Mouse (Mus musculus) spleen, postnatal 4 days (tissue): ENCODE measurements at regions not wholly inside any gene's neighbourhood (a gene's known extent, or its start where the extent isn't known, plus 50 kb on each side); places are given as distances from the start of the nearest gene placed in this dataset.

Experiments
- DNase-seq, 2 experiments: peaks; one replicate each; pipeline ENCODE4 v3.0.0; 2022; ENCODE audit warnings: low spot score in 2 of 2

- no peak for DNase-seq
Measured at GRCm38 (mm10) chr12:99039497-99040322, 119.3 kb downstream of the Ttc8 start.

DNA sequence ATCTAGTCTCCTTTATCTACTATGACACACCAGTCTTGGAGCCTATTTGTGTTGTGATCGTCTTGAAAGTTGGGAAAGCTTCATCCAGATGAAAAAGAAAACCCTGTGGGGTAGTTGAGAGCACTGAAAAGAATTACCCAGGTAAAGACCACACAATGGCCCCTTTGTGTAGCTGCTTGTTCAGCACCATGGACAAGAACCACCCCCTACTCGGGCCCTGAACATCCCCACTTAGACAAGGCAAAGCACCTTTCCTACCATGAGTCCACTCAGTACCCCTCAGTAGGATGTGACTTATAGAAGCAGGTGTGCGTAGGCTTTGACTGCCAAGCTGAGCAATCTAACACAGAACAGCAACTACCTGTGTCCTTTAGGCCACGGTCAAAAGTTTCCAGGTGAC lies 121.2 kb downstream of the Ttc8 start:
- DNase-seq, result no peak

DNA sequence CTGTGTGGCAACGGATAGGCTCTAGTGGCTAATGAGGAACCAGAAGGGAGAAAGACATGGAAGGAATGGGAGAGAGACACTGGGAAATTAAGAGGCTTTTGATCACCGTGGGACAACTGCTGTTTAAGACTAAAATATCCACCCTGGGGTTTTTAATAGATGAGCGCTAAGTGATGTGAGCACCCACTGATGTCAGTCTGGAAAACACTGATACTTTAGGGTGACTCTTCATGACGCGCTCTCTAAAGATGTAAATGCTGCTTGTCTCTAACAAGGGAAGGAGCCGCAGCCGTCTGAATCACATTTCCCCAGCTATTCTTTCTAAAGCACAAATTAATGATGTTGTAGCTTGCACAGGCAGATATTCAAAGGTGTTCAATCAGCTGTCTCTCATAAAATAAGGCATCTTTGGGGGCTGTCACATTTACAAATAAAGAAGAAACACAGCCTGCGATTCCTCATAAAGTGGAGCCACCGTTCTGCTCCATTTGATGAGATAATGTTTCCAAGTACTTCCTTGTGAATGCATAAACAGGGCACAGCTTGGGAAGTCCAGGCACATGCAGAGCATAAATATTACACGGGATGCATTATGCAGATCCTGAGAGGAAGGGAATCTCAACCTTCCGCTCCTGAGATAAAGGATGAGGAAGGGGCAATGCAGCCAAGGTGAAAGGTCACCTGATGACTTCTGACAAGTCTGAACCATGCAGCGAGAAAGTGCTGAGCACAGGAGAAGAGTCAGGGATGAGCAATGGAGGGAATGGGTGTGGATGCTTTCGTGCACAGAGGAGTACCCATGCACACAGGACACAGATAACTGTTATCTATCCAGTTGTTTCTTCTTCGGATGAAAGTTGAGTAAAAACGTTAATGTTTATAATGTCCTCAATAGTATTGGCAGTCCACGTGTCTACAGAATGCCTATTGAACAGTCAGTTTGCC lies 122.8 kb downstream of the Ttc8 start:
- DNase-seq, result no peak

DNA sequence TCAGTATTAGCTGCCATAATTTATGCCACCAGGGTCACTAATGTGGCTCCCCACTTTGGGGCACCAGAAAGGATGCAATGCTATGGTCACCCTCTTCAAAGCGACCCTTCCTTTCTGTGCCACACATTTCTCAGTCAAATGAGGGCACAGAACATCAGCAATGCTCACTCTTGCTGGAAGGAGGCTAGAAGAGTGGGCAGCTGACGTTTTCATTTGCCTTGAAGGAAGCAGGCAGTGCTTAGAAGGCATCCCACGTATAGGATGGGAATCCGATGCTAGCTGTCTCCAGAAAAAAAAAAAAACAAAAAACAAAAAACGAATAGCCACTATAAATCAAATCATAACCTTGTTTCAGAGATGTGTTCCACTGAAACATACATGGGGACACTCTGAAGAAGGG lies 124.1 kb downstream of the Ttc8 start:
- no peak for DNase-seq

DNA sequence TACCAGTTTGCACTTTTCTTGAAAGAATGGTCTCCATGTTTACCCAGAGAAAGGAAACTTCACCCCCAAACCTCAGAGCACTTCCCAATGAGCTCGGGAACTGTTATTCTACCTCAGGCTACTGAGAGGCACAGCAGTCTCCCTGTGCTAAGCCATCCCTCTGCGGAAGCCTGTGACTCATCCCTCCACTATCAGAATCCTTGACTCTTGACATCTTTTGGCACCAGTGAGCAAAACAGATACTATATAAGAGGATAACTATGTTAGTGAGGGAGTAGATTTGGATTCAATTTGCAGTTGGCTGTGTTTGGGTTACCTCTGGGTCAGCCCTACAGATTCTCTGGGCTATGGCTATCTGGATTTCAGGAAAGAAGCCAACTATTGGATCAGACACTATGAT lies 130.1 kb downstream of the Ttc8 start:
- DNase-seq, result no peak

DNA sequence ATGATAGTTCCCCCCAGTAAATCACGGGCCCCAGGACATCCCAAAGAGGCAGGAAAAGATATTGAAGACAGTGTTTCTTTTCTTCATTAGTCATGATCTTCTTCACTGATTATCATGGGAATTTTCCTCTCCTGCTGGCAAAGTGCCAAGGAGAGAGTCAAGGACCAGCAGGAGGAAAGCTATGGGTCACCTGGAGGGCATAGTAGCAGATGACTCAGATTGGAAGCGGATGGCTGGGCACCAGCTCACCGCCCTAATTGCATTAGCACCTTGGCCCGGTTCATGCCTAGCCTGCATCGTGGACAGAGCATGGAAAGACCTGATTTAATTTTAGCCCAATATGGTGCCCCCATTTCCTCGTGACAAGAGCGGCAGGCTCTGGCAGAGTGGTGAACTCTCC lies 132.2 kb downstream of the Ttc8 start:
- no peak for DNase-seq

- DNase-seq, result no peak
Measured at GRCm38 (mm10) chr12:99057521-99057920, 137.1 kb downstream of the Ttc8 start.

DNA sequence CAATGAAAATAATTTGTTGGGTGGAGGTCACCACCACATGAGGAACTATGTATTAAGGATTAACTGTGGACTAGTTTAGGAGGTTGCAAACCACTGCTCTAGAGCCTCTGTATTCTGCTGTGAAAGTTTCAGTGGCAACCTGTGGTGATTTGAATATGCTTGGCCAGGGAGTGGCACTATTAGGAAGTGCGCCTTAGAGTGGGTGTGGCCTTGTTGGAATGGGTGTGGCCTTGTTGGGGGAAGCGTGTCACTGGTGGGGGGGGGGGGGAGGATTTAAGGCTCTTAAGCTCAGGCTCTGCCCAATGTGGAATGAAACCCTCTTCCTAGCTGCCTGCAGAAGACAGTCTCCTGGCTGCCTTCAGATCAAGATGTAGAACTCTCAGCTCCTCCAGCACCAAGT lies 138.5 kb downstream of the Ttc8 start:
- DNase-seq, result no peak

GRCm38 (mm10) chr12:99059491-99059890 lies 139.1 kb downstream of the Ttc8 start:
- DNase-seq, result no peak

DNA sequence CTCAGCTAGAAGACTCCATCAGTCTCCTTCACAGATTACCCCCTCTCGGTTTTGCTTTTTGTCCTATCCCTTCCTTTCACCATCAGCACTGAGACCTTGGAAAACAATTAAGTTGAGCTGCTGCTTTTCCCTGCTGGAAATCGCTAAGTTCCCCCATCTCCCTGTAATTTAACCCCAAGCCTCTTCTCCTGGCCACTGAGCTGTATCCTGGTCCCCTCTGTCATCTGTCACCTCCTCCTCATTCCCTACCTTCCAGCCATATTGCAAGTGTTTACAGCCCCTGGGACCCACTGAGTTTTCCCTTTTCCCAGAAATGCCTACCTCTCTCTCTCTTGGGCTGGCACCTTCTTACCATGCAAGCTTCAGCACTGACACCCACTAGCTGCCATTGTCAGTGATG lies 140.3 kb downstream of the Ttc8 start:
- no peak for DNase-seq

GRCm38 (mm10) chr12:99063441-99063840 lies 143.1 kb downstream of the Ttc8 start:
- DNase-seq, result no peak

DNA sequence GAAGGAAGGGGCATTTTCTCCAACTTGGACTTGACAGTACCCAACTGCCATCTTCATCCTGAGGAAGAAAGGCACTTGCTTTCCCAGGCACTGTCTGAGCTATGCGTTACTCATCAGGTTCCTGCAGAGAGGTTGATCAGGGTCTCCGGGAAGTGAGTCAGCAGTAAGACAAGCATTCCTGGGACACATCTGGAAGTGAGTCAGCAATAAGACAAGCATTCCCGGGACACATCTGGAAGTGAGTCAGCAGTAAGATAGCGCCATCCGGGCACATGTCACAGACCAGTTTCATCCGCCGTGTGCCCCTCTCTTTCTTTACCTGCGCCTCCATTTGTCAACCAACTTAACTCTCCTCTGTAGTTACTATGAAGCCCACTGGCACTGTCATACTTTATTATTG lies 143.5 kb downstream of the Ttc8 start:
- DNase-seq, result no peak

- no peak for DNase-seq
Measured at GRCm38 (mm10) chr12:99067962-99068361, 147.6 kb downstream of the Ttc8 start.

DNA sequence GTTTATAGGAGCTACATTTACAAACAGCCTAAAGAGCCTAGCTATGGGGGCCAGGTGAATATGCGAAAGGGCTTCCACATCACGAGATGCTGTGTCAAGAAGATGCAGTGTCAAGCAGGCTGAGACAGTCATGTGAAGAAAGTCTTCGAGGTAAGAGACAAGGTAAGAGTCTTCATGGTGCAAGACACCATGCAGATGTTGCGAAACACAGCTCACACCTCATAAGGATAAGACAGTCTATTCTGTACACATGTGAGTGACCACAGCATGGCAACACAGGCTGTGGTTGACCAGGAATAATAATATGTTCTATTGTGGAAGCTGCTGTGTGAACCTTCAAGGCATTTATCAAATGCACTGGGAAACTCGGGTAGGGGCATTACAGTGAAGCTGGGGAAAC lies 153.4 kb downstream of the Ttc8 start:
- no peak for DNase-seq

- no peak for DNase-seq
Measured at GRCm38 (mm10) chr12:99077366-99077765, 157.0 kb downstream of the Ttc8 start.

- no peak for DNase-seq
Measured at GRCm38 (mm10) chr12:99079873-99080272, 159.5 kb downstream of the Ttc8 start.

DNA sequence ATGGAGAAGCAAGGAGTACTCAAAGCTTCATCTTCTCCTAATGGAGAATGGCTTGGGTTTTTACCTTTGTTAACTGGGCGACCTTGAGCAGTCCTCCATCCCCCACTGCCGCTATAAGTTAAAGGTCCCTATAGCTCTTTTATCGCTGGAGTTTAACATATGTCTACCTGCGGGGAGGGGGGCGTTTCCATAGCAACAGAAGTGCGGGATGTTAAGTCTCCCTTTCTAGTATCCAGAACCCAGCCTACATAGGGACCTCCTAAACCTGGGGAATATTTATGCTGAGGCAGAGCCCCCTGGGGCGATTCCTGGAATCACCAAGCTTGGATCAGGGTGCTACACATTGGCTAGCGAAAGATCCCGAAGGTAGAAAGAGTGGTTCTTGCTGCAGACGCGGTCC lies 163.2 kb downstream of the Ttc8 start:
- no peak for DNase-seq

GRCm38 (mm10) chr12:99084144-99084543 lies 163.8 kb downstream of the Ttc8 start:
- peak; percentile 75 to 90 for DNase-seq

DNA sequence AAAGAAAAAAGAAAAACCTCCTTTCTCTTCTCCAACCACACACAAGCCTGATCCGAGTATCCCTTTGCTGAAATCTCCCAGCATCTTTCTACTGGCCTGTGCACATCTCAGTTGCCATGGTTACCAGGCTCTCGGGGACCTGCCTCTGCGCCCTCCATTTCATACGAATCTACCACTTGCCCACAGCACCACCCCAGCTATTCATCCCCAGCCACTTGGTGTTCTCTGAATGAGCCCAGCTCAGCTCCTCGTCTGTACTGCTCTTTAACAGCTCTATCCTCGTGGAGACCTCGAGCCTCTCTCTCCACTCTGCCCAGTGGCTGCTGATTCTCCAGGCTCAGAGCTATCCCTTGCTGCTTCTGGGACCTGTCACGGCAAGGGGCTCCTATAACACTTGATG lies 166.9 kb downstream of the Ttc8 start:
- DNase-seq, result no peak

DNA sequence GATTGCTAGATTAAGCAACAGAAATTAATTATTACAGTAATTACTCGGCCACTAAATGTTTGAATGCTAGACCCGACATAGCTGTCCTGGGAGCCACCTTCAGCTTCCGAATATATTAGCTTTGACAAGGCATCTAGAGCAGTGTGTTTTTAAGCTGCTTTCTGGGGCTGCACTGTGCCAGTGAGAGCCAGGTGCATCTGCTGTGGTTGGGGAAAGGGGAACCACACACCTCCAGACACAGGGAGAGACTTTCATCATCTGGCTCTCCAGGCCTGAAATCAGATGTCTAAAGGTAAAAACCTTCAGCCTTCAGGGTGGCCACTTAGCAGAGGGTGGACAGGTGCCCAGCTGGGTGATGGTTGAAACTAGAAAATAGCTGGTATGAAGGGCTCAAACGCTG lies 171.4 kb downstream of the Ttc8 start:
- DNase-seq, result no peak

GRCm38 (mm10) chr12:99093151-99093550 lies 172.8 kb downstream of the Ttc8 start:
- DNase-seq, result no peak

- DNase-seq, result no peak
Measured at GRCm38 (mm10) chr12:99093989-99094388, 173.6 kb downstream of the Ttc8 start.
